Mouse (Mus musculus): ENCODE measurements around the gene Vwa7. TPM values are rescaled to one million over a fixed set of nuclear protein-coding genes. Genes with fewer than 3 reads are reported as not detected.
"Not testable (repeated sequence)": the region's sequence is repeated elsewhere in the genome, so short reads cannot be mapped to it uniquely, and the experiment has no call there.

Vwa7 gene
- 0.10 and 0.36 TPM in 2 replicates for polyA plus RNA-seq (2014; fragmentation: Nextera tagmentation; extraction: Ambion mirVana)

GRCm38 (mm10) chr17:35016376-35016775 lies at the start of gene Vwa7:
TSS of gene Vwa7 (plus strand) at chr17:35016579.
- Histone ChIP-seq H3K27ac (ENCODE audit: low read depth, low read length) (no peak within 1 kb of the TSS), H3K9me3 (ENCODE audit: control insufficient read depth, low read length) (no peaks in the 10 kb centered on the region), H3K36me3 (ENCODE audit: control insufficient read depth, insufficient read depth, low read length) (peaks cover 25% of the 10 kb centered on the region; the same call in 1 of the 2 replicates), H3K4me3 (ENCODE audit: low read depth, low read length) (no peak within 1 kb of the TSS), H3K4me1 (replicated peaks; ENCODE audit: control insufficient read depth, insufficient read depth, low read length) (peaks cover under 1% of the 10 kb centered on the region; the same call in 1 of the 2 replicates), H3K27me3 (ENCODE audit: control insufficient read depth, insufficient read depth, low read length) (no peaks in the 10 kb centered on the region), H3K9ac (ENCODE audit: low read depth, low read length) (no peak within 1 kb of the TSS), H3K4me2 (replicated peaks; ENCODE audit: low read depth, low read length) (no peak within 1 kb of the TSS)
- ATAC-seq (ENCODE audit: low FRiP score) (no peak), DNase-seq (ENCODE audit: low spot score) (no peak)
- 85% methylated on average over 12 of the region's 12 CpGs for WGBS

GRCm38 (mm10) chr17:34969822-34970221 lies 46.6 kb upstream of the Vwa7 start, which contains the start of gene Gm20481:
TSS of gene Gm20481 (plus strand) at chr17:34969912.
- not testable (repeated sequence) for H3K9ac ChIP-seq (ENCODE audit: low read depth, low read length); DNase-seq (ENCODE audit: low spot score); ATAC-seq (ENCODE audit: low FRiP score); H3K4me2 ChIP-seq (replicated peaks; ENCODE audit: low read depth, low read length); H3K36me3 ChIP-seq (ENCODE audit: control insufficient read depth, insufficient read depth, low read length); H3K27ac ChIP-seq (ENCODE audit: low read depth, low read length); H3K4me1 ChIP-seq (replicated peaks; ENCODE audit: control insufficient read depth, insufficient read depth, low read length); H3K4me3 ChIP-seq (ENCODE audit: low read depth, low read length); H3K9me3 ChIP-seq (ENCODE audit: control insufficient read depth, low read length)
- H3K27me3 ChIP-seq (ENCODE audit: control insufficient read depth, insufficient read depth, low read length) = peaks cover 18% of the 10 kb centered on the region
- 60% methylated on average over 6 of the region's 11 CpGs for WGBS

DNA sequence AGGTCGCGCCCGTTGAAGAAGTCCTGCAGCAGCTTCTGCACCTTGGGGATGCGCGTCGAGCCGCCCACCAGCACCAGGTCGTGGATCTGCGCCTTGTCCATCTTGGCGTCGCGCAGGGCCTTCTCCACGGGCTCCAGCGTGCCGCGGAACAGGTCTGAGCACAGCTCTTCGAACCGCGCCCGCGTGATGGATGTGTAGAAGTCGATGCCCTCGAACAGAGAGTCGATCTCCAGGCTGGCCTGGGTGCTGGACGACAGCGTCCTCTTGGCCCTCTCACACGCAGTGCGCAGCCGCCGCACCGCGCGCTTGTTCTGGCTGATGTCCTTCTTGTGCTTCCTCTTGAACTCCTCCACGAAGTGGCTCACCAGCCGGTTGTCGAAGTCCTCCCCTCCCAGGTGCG lies 45.5 kb upstream of the Vwa7 start:
- H3K9ac ChIP-seq (ENCODE audit: low read depth, low read length); ATAC-seq (ENCODE audit: low FRiP score); H3K4me2 ChIP-seq (replicated peaks; ENCODE audit: low read depth, low read length); H3K36me3 ChIP-seq (ENCODE audit: control insufficient read depth, insufficient read depth, low read length); H3K4me1 ChIP-seq (replicated peaks; ENCODE audit: control insufficient read depth, insufficient read depth, low read length); H3K27ac ChIP-seq (ENCODE audit: low read depth, low read length); DNase-seq (ENCODE audit: low spot score); H3K4me3 ChIP-seq (ENCODE audit: low read depth, low read length); H3K9me3 ChIP-seq (ENCODE audit: control insufficient read depth, low read length): not testable (repeated sequence)
- 35% methylated on average over 23 of the region's 37 CpGs for WGBS
- peaks cover 18% of the 10 kb centered on the region for H3K27me3 ChIP-seq (ENCODE audit: control insufficient read depth, insufficient read depth, low read length)

DNA sequence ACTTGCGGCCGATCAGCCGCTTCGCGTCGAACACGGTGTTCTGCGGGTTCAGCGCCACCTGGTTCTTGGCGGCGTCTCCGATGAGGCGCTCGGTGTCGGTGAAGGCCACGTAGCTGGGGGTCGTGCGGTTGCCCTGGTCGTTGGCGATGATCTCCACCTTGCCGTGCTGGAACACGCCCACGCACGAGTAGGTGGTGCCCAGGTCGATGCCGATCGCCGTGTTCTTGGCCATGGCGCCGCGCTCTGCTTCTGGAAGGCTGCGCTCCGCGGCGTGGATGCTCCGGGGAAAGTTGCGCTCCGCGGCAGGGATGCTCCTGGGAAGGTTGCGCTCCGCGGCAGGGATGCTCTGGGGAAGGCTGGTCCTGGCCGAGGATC lies 44.7 kb upstream of the Vwa7 start:
- not testable (repeated sequence) for H3K27ac ChIP-seq (ENCODE audit: low read depth, low read length); H3K4me1 ChIP-seq (replicated peaks; ENCODE audit: control insufficient read depth, insufficient read depth, low read length); H3K9ac ChIP-seq (ENCODE audit: low read depth, low read length); DNase-seq (ENCODE audit: low spot score); H3K9me3 ChIP-seq (ENCODE audit: control insufficient read depth, low read length); H3K36me3 ChIP-seq (ENCODE audit: control insufficient read depth, insufficient read depth, low read length)
- H3K4me3 ChIP-seq (ENCODE audit: low read depth, low read length) = peak overlapping the region; percentile 19
- 4% methylated on average over 11 of the region's 43 CpGs for WGBS
- H3K27me3 ChIP-seq (ENCODE audit: control insufficient read depth, insufficient read depth, low read length) = peaks cover 18% of the 10 kb centered on the region
- peak overlapping the region; percentile 54 for H3K4me2 ChIP-seq (replicated peaks; ENCODE audit: low read depth, low read length)
- peak; percentile 56 for ATAC-seq (ENCODE audit: low FRiP score)

DNA sequence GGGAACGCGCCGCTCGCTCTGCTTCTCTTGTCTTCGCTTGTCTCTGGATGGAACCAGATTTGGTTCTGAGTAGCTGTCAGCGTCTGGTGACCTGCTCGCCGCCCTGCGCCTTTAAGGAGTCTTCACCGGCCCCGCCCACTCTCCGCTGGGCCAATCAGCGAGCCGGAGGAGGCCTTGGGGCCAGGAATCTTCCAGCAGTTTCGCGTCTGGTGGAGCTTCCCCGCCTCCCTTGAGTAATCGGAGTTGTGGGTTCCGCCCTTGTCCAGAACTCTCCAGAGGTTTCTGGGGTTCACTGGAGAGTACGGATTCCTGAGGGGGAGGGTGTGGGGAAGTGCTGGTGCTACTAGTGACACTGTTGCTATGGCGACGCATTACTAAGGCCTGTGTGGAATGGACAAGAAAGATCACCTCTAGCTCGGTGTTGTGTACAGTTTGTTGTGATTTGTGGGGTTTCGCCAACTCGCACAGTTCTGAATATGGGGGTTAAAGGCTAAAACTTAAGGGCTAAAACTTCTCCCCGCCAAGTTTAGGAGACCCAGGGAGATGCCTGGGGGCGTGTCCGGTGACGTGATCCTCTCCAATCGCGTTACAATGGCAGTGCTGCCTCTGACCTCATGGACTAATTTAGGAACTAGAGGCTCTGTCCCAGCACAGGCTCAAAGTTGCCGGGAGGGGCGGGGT lies 44.2 kb upstream of the Vwa7 start, which contains the start of the genes Hspa1a and Hspa1l:
Gene Hspa1a, minus strand, starts transcription at position 88 of the 681 bp plus-strand sequence.
Gene Hspa1l, plus strand, starts transcription at position 635 of the 681 bp plus-strand sequence.
- H3K4me1 ChIP-seq (replicated peaks; ENCODE audit: control insufficient read depth, insufficient read depth, low read length); H3K36me3 ChIP-seq (ENCODE audit: control insufficient read depth, insufficient read depth, low read length); H3K9me3 ChIP-seq (ENCODE audit: control insufficient read depth, low read length); H3K27ac ChIP-seq (ENCODE audit: low read depth, low read length); H3K9ac ChIP-seq (ENCODE audit: low read depth, low read length): not testable (repeated sequence)
- ATAC-seq (ENCODE audit: low FRiP score) = peak; percentile 95
- peak; percentile 75 for DNase-seq (ENCODE audit: low spot score)
- H3K27me3 ChIP-seq (ENCODE audit: control insufficient read depth, insufficient read depth, low read length) = peaks cover 18% of the 10 kb centered on the region
- WGBS = 2% methylated on average over 26 of the region's 33 CpGs
- peak within 1 kb of the TSS; percentile 19 for H3K4me3 ChIP-seq (ENCODE audit: low read depth, low read length)
- H3K4me2 ChIP-seq (replicated peaks; ENCODE audit: low read depth, low read length) = peak within 1 kb of the TSS; percentile 54

- Histone ChIP-seq H3K27ac (ENCODE audit: low read depth, low read length) (no peak overlapping the region), H3K36me3 (ENCODE audit: control insufficient read depth, insufficient read depth, low read length) (no peaks in the 10 kb centered on the region), H3K9me3 (ENCODE audit: control insufficient read depth, low read length) (no peaks in the 10 kb centered on the region), H3K4me2 (replicated peaks; ENCODE audit: low read depth, low read length) (no peak overlapping the region), H3K9ac (ENCODE audit: low read depth, low read length) (no peak overlapping the region), H3K4me3 (ENCODE audit: low read depth, low read length) (no peak overlapping the region), H3K27me3 (ENCODE audit: control insufficient read depth, insufficient read depth, low read length) (no peaks in the 10 kb centered on the region), H3K4me1 (replicated peaks; ENCODE audit: control insufficient read depth, insufficient read depth, low read length) (peaks cover under 1% of the 10 kb centered on the region; the same call in 1 of the 2 replicates)
- 86% methylated on average over 3 of the region's 3 CpGs for WGBS
- DNase-seq (ENCODE audit: low spot score) (no peak), ATAC-seq (ENCODE audit: low FRiP score) (no peak)
Observed at GRCm38 (mm10) chr17:34975581-34976492, 40.5 kb upstream of the Vwa7 start.

DNA sequence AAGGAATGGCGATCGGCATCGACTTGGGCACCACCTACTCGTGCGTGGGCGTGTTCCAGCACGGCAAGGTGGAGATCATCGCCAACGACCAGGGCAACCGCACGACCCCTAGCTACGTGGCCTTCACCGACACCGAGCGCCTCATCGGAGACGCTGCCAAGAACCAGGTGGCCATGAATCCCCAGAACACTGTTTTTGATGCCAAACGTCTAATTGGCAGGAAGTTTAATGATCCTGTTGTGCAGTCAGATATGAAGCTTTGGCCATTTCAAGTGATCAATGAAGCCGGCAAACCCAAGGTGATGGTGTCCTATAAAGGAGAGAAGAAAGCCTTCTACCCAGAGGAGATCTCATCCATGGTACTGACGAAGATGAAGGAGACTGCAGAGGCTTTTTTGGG lies 39.4 kb upstream of the Vwa7 start:
- H3K4me1 ChIP-seq (replicated peaks; ENCODE audit: control insufficient read depth, insufficient read depth, low read length) = peaks cover 2% of the 10 kb centered on the region; the same call in 1 of the 2 replicates
- 96% methylated on average over 20 of the region's 20 CpGs for WGBS
- no peak overlapping the region for H3K27ac ChIP-seq (ENCODE audit: low read depth, low read length)
- no peaks in the 10 kb centered on the region for H3K36me3 ChIP-seq (ENCODE audit: control insufficient read depth, insufficient read depth, low read length)
- no peaks in the 10 kb centered on the region for H3K9me3 ChIP-seq (ENCODE audit: control insufficient read depth, low read length)
- H3K4me2 ChIP-seq (replicated peaks; ENCODE audit: low read depth, low read length) = no peak overlapping the region
- H3K9ac ChIP-seq (ENCODE audit: low read depth, low read length) = no peak overlapping the region
- ATAC-seq (ENCODE audit: low FRiP score) (no peak), DNase-seq (ENCODE audit: low spot score) (no peak)
- no peaks in the 10 kb centered on the region for H3K27me3 ChIP-seq (ENCODE audit: control insufficient read depth, insufficient read depth, low read length)
- no peak overlapping the region for H3K4me3 ChIP-seq (ENCODE audit: low read depth, low read length)

- H3K4me1 ChIP-seq (replicated peaks; ENCODE audit: control insufficient read depth, insufficient read depth, low read length) = peaks cover 4% of the 10 kb centered on the region
- H3K27ac ChIP-seq (ENCODE audit: low read depth, low read length) = no peak overlapping the region
- DNase-seq (ENCODE audit: low spot score) (no peak), ATAC-seq (ENCODE audit: low FRiP score) (no peak)
- H3K9ac ChIP-seq (ENCODE audit: low read depth, low read length) = no peak overlapping the region
- WGBS = 88% methylated on average over 27 of the region's 27 CpGs
- H3K4me2 ChIP-seq (replicated peaks; ENCODE audit: low read depth, low read length) = no peak overlapping the region
- no peak overlapping the region for H3K4me3 ChIP-seq (ENCODE audit: low read depth, low read length)
- H3K9me3 ChIP-seq (ENCODE audit: control insufficient read depth, low read length) = no peaks in the 10 kb centered on the region
- H3K27me3 ChIP-seq (ENCODE audit: control insufficient read depth, insufficient read depth, low read length) = no peaks in the 10 kb centered on the region
- H3K36me3 ChIP-seq (ENCODE audit: control insufficient read depth, insufficient read depth, low read length) = no peaks in the 10 kb centered on the region
Observed at GRCm38 (mm10) chr17:34978239-34978638, 38.1 kb upstream of the Vwa7 start.

Measured in hindbrain, embryonic 11.5 days (tissue).